In the genomic region with DNA sequence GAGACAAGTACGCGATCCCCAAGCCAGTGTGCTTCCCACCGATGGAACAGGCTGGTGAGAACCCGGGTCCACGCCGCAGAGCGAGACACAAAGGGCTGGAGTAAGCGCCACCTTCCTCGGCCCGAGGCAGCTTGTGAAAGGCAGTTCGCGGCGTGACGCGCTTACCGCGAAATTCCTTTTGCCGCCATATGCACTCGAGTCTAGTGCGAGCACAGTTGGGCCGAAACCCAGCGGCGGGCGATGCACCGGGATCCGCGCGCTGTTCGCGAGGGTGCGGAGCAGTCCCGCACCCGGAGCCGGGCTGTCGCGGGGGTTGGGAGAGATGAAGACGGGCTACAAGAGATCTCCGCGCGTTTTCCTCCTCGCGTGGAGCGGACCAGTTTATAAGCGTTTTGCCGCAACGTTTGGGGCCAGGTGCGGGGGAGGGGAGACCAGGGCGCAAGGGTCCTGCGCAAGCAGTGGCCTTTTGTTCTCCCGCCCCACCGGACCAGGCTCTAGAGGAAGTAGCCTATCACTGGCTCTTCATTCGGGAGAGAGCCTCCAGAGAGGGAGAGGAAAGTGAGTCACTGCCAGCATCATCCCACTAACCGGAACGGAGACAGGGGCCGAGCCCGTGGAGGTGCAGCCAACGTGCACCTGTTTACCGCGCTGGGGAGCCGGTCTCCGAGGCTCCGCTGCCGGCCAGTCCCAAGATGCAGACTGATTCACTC, we compare ENCODE assay signal across 8 mouse cellular contexts. TPM values are rescaled to one million over a fixed set of nuclear protein-coding genes. Genes with fewer than 3 reads are reported as not detected.
DNase-seq lines count a peak whose midpoint lies in the region; ATAC-seq and TF ChIP-seq lines count a peak whose summit lies in the region.

No protein-coding gene starts in this region.

- peak overlapping the region; percentile 96 for H3K4me2 ChIP-seq in embryonic facial prominence, embryonic 15.5 days (replicated peaks)
- H3K4me2 ChIP-seq in heart, embryonic 16.5 days (ENCODE audit: low read depth, low read length): peak overlapping the region; percentile 87
- H3K4me2 ChIP-seq in lung, embryonic 14.5 days: peak overlapping the region; percentile 97
- peak overlapping the region; percentile 70 for H3K4me2 ChIP-seq in neural tube, embryonic 14.5 days (ENCODE audit: low read depth, low read length)

- peaks cover 37% of the 10 kb centered on the region for H3K4me1 ChIP-seq in embryonic facial prominence, embryonic 15.5 days
- peaks cover 28% of the 10 kb centered on the region for H3K4me1 ChIP-seq in heart, embryonic 16.5 days (ENCODE audit: control insufficient read depth, insufficient read depth, low read length)
- peaks cover 7% of the 10 kb centered on the region; the same call in 1 of the 2 replicates for H3K4me1 ChIP-seq in lung, embryonic 14.5 days (ENCODE audit: insufficient read depth)
- H3K4me1 ChIP-seq in neural tube, embryonic 14.5 days (ENCODE audit: control insufficient read depth, insufficient read depth, low read length): peaks cover 20% of the 10 kb centered on the region
- peaks cover 21% of the 10 kb centered on the region for H3K4me1 ChIP-seq in testis, adult 2 months (ENCODE audit: control insufficient read depth, insufficient read depth, low read length)

- no peak for TF ChIP-seq POLR2A in testis, adult 2 months (IDR thresholded peaks at IDR 0.05; ENCODE audit: control insufficient read depth, low read depth, low read length)

- H3K4me3 ChIP-seq in embryonic facial prominence, embryonic 15.5 days (replicated peaks): peak overlapping the region; percentile 80
- peak overlapping the region; percentile 70 for H3K4me3 ChIP-seq in heart, embryonic 16.5 days (ENCODE audit: low read length)
- peak overlapping the region; percentile 68 for H3K4me3 ChIP-seq in lung, embryonic 14.5 days (ENCODE audit: low read depth, low read length)
- peak overlapping the region; percentile 89 for H3K4me3 ChIP-seq in neural tube, embryonic 14.5 days (ENCODE audit: low read depth, low read length)
- H3K4me3 ChIP-seq in testis, adult 2 months (ENCODE audit: control insufficient read depth, low read depth, low read length): peak overlapping the region; percentile 65

- no peaks in the 10 kb centered on the region for H3K36me3 ChIP-seq in embryonic facial prominence, embryonic 15.5 days
- H3K36me3 ChIP-seq in heart, embryonic 16.5 days (ENCODE audit: control insufficient read depth, insufficient read depth): 0 out of 2 replicates have a peak, but pooled peaks cover 3% of the 10 kb centered on the region
- H3K36me3 ChIP-seq in lung, embryonic 14.5 days (ENCODE audit: insufficient read depth): peaks cover 8% of the 10 kb centered on the region; the same call in 1 of the 2 replicates
- 0 out of 2 replicates have a peak, but pooled peaks cover 3% of the 10 kb centered on the region for H3K36me3 ChIP-seq in neural tube, embryonic 14.5 days (ENCODE audit: control insufficient read depth, insufficient read depth, low read length)
- H3K36me3 ChIP-seq in testis, adult 2 months (ENCODE audit: control insufficient read depth, insufficient read depth, low read length): no peaks in the 10 kb centered on the region

- H3K27ac ChIP-seq in embryonic facial prominence, embryonic 15.5 days (replicated peaks): peak overlapping the region; percentile 79
- H3K27ac ChIP-seq in heart, embryonic 16.5 days (ENCODE audit: low read length): peak overlapping the region; percentile 95
- H3K27ac ChIP-seq in lung, embryonic 14.5 days (ENCODE audit: low read depth): peak overlapping the region; percentile 98
- H3K27ac ChIP-seq in neural tube, embryonic 14.5 days (ENCODE audit: low read depth, low read length): peak overlapping the region; percentile 100
- no peak overlapping the region for H3K27ac ChIP-seq in testis, adult 2 months (ENCODE audit: control insufficient read depth, insufficient read depth, low read depth, low read length)

- H3K27me3 ChIP-seq in embryonic facial prominence, embryonic 15.5 days: no peaks in the 10 kb centered on the region
- H3K27me3 ChIP-seq in heart, embryonic 16.5 days (ENCODE audit: control insufficient read depth, insufficient read depth, low read length): no peaks in the 10 kb centered on the region
- no peaks in the 10 kb centered on the region; the same call in 1 of the 2 replicates for H3K27me3 ChIP-seq in lung, embryonic 14.5 days (ENCODE audit: insufficient read depth, low read length)
- no peaks in the 10 kb centered on the region for H3K27me3 ChIP-seq in neural tube, embryonic 14.5 days (ENCODE audit: control insufficient read depth, insufficient read depth, low read length)
- no peaks in the 10 kb centered on the region; the same call in 1 of the 2 replicates for H3K27me3 ChIP-seq in testis, adult 2 months (ENCODE audit: control insufficient read depth, insufficient read depth, low read length)

- ATAC-seq in embryonic facial prominence, embryonic 15.5 days (ENCODE audit: insufficient number of reproducible peaks, low FRiP score, low TSS enrichment, low read depth): 0 out of 2 replicates have a peak, but pooled peaks have one; percentile 11
- ATAC-seq in heart, embryonic 16.5 days (replicated peaks; ENCODE audit: extremely low read depth, insufficient read depth, low FRiP score): peak; percentile 68
- peak; percentile 69 for ATAC-seq in lung, embryonic 14.5 days (ENCODE audit: insufficient read depth)
- ATAC-seq in neural tube, embryonic 14.5 days (ENCODE audit: low read depth): peak; percentile 57

- H3K9ac ChIP-seq in embryonic facial prominence, embryonic 15.5 days: peak overlapping the region; percentile 53
- peak overlapping the region; percentile 88 for H3K9ac ChIP-seq in heart, embryonic 16.5 days (ENCODE audit: low read length)
- peak overlapping the region; percentile 87 for H3K9ac ChIP-seq in lung, embryonic 14.5 days
- peak overlapping the region; percentile 100 for H3K9ac ChIP-seq in neural tube, embryonic 14.5 days (replicated peaks; ENCODE audit: low read depth, low read length)

- peak; percentile 79 for DNase-seq in CD4-positive, CD25-positive, alpha-beta regulatory T cell, adult 2 months (ENCODE audit: low read depth, low spot score)
- peak; percentile 92 for DNase-seq in brain, adult 2 months (ENCODE audit: low read depth, low spot score)
- DNase-seq in layer of hippocampus, adult 8-10 months (ENCODE audit: low spot score in 2 of 2): peak; percentile 47 to 64
- DNase-seq in lung, embryonic 14.5 days: peak; percentile 75

- WGBS in embryonic facial prominence, embryonic 15.5 days: under 1% methylated on average over 63 of the region's 63 CpGs
- under 1% methylated on average over 63 of the region's 63 CpGs for WGBS in heart, embryonic 16.5 days
- WGBS in lung, embryonic 14.5 days: under 1% methylated on average over 63 of the region's 63 CpGs
- under 1% methylated on average over 63 of the region's 63 CpGs for WGBS in neural tube, embryonic 14.5 days

- no peak for TF ChIP-seq CTCF in lung, embryonic 14.5 days (IDR thresholded peaks at IDR 0.05; ENCODE audit: low read depth)
- TF ChIP-seq CTCF in testis, adult 2 months (IDR thresholded peaks at IDR 0.05; ENCODE audit: control insufficient read depth, insufficient read depth, insufficient replicate concordance, low read depth, low read length): no peak

- no peaks in the 10 kb centered on the region for H3K9me3 ChIP-seq in embryonic facial prominence, embryonic 15.5 days (replicated peaks)
- H3K9me3 ChIP-seq in heart, embryonic 16.5 days (replicated peaks; ENCODE audit: control insufficient read depth, low read length): no peaks in the 10 kb centered on the region
- no peaks in the 10 kb centered on the region for H3K9me3 ChIP-seq in lung, embryonic 14.5 days (ENCODE audit: low read depth, low read length)
- no peaks in the 10 kb centered on the region for H3K9me3 ChIP-seq in neural tube, embryonic 14.5 days (ENCODE audit: control insufficient read depth, low read length)

RNA-seq across cellular contexts. Expression of gene Slc38a1, which starts 1.4 kb away (rescaled TPM):
- 43.7 and 44.6 TPM in 2 replicates for polyA plus RNA-seq in embryonic facial prominence, embryonic 15.5 days (2015; fragmentation: Nextera tagmentation; extraction: Ambion mirVana)
- 70.7 and 71.2 TPM in 2 replicates for polyA plus RNA-seq in heart, embryonic 16.5 days (2015; fragmentation: Nextera tagmentation; extraction: Ambion mirVana)
- total RNA-seq in layer of hippocampus, adult 8-10 months (2022): 10 to 100 TPM; 84.8 to 97.3 (median 90.0) TPM
- 70.6 and 71.6 TPM in 2 replicates for polyA plus RNA-seq in lung, embryonic 14.5 days (2014; fragmentation: Nextera tagmentation; extraction: Ambion mirVana)
- 173 and 175 TPM in 2 replicates for polyA plus RNA-seq in neural tube, embryonic 14.5 days (2014; fragmentation: Nextera tagmentation; extraction: Ambion mirVana)
- 2.0 and 2.1 TPM in 2 replicates for polyA plus RNA-seq in testis, adult 2 months (2012; rRNA removed)

RNA-seq across cellular contexts. Expression of gene Slc38a2, which starts 58.3 kb away (rescaled TPM):
- polyA plus RNA-seq in embryonic facial prominence, embryonic 15.5 days (2015; fragmentation: Nextera tagmentation; extraction: Ambion mirVana): 101 and 107 TPM in 2 replicates
- polyA plus RNA-seq in heart, embryonic 16.5 days (2015; fragmentation: Nextera tagmentation; extraction: Ambion mirVana): 178 and 190 TPM in 2 replicates
- total RNA-seq in layer of hippocampus, adult 8-10 months (2022): 100 to 1,000 TPM in 1 of 4 experiments, 10 to 100 TPM in 3; 71.8 to 103 (median 85.4) TPM
- 174 and 182 TPM in 2 replicates for polyA plus RNA-seq in lung, embryonic 14.5 days (2014; fragmentation: Nextera tagmentation; extraction: Ambion mirVana)
- polyA plus RNA-seq in neural tube, embryonic 14.5 days (2014; fragmentation: Nextera tagmentation; extraction: Ambion mirVana): 126 and 151 TPM in 2 replicates
- 8.8 and 10.8 TPM in 2 replicates for polyA plus RNA-seq in testis, adult 2 months (2012; rRNA removed)

Comparison
In these comparisons a context has a peak if more than half of its experiments do, and no peak if none do; other contexts are left out.
1. ATAC-seq: peak in every context shown above with its lines; median percentile 69 in lung, embryonic 14.5 days; 68 in heart, embryonic 16.5 days; 57 in neural tube, embryonic 14.5 days; 11 in embryonic facial prominence, embryonic 15.5 days.
2. RNA of gene Slc38a1, which starts 1.4 kb away (polyA plus RNA-seq): 173 to 175 TPM in neural tube, embryonic 14.5 days, 70.6 to 71.6 TPM in lung, embryonic 14.5 days, 70.7 to 71.2 TPM in heart, embryonic 16.5 days and 43.7 to 44.6 TPM in embryonic facial prominence, embryonic 15.5 days; 2.0 to 2.1 TPM in testis, adult 2 months; every median in the first group is over 10 times any median in the second.
3. Peak in every context shown above with its lines, with median percentiles within 50 percentile points of each other: DNase-seq, H3K4me2 ChIP-seq, H3K4me3 ChIP-seq and H3K9ac ChIP-seq.